Mouse (Mus musculus) embryonic facial prominence, embryonic 14.5 days (tissue): ENCODE measurements at regions not wholly inside any gene's neighbourhood (a gene's known extent, or its start where the extent isn't known, plus 50 kb on each side); places are given as distances from the start of the nearest gene placed in this dataset.
A peak's percentile ranks its signal among the peaks of the same experiment; 100 is the strongest.

Experiments used
- ATAC-seq: fragments of 200-750 bp; cut with Nextera tagmentation; 2 replicates; pipeline ENCODE4 v1.8.0; 2017; ENCODE audit warnings: low read depth, moderate number of reproducible peaks, moderate TSS enrichment
- DNase-seq: peaks from one replicate; pipeline ENCODE4 v3.0.0-alpha.2; 2015; ENCODE audit warnings: low spot score
- H3K27ac ChIP-seq: fragments of 300-500 bp; sonication (generic); replicated peaks from 2 replicates; pipeline ENCODE4 v1.5.1; 2014; ENCODE audit warnings: low read depth, mild to moderate bottlenecking, low read length, moderate library complexity
- H3K27me3 ChIP-seq: fragments of 300-500 bp; sonication (generic); replicated peaks from 2 replicates; pipeline ENCODE4 v1.6.1; 2014; ENCODE audit warnings: low read length; ENCODE audit not compliant: control insufficient read depth, insufficient read depth
- H3K36me3 ChIP-seq: fragments of 300-500 bp; sonication (generic); 2 replicates; pipeline ENCODE4 v1.6.1; 2014; ENCODE audit warnings: low read length, mixed read lengths; ENCODE audit not compliant: control insufficient read depth, insufficient read depth
- H3K4me1 ChIP-seq: fragments of 300-500 bp; sonication (generic); 2 replicates; pipeline ENCODE4 v1.6.1; 2014; ENCODE audit warnings: antibody characterized with exemption, low read length; ENCODE audit not compliant: control insufficient read depth, insufficient read depth
- H3K4me2 ChIP-seq: fragments of 300-500 bp; sonication (generic); 2 replicates; pipeline ENCODE4 v1.6.1; 2014; ENCODE audit warnings: low read depth, mild to moderate bottlenecking, low read length, moderate library complexity, mixed read lengths
- H3K4me3 ChIP-seq: fragments of 300-500 bp; sonication (generic); 2 replicates; pipeline ENCODE4 v1.5.1; 2014; ENCODE audit warnings: low read depth, mild to moderate bottlenecking, low read length
- H3K9ac ChIP-seq: fragments of 300-500 bp; sonication (generic); 2 replicates; pipeline ENCODE4 v1.6.1; 2014; ENCODE audit warnings: low read depth, mild to moderate bottlenecking, low read length, moderate library complexity, mixed read lengths
- H3K9me3 ChIP-seq: fragments of 300-500 bp; sonication (generic); 2 replicates; pipeline ENCODE4 v1.6.1; 2016; ENCODE audit warnings: low read length; ENCODE audit not compliant: control insufficient read depth
- WGBS: fragments of 180-500 bp; shearing (Covaris S2); extraction: QIAGEN DNeasy Blood & Tissue Kit; methylation state at CpG from one replicate; pipeline ENCODE4 v1.1.7; 2014; 5-methylcytosine and 5-hydroxymethylcytosine counted together

DNA sequence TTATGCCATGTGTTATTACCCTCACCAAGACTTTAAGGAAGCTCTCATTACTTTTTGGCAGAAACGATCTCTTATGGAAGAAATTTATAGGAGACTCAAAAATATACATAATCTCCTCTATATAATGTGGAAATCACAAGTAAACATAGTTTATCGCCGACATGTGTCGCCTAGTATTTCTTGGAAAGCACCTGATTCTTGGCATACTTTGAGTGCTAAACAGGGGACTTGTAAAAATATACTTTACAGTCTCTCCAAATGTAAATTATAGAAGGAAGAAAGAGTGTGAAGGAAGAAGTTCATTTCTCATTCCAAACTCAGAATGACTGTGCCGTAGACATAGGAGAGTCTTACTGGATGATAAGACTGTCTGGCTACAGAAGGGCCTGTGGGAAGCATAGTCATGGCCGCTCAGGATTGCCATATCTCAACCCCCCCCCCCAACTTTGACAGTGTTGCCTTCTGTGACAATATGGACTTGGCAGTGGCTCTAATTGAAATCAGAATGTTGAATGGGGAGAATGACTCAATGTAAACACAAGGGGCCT, 102.3 kb downstream of the Gm815 start:
- Histone ChIP-seq H3K9me3 (no peaks in the 10 kb centered on the region), H3K36me3 (no peaks in the 10 kb centered on the region), H3K9ac (no peak overlapping the region), H3K27ac (no peak overlapping the region), H3K4me1 (no peaks in the 10 kb centered on the region), H3K4me2 (no peak overlapping the region), H3K4me3 (no peak overlapping the region), H3K27me3 (no peaks in the 10 kb centered on the region)
- WGBS: 75% methylated on average over 6 of the region's 6 CpGs
- ATAC-seq (no peak), DNase-seq (no peak)

DNA sequence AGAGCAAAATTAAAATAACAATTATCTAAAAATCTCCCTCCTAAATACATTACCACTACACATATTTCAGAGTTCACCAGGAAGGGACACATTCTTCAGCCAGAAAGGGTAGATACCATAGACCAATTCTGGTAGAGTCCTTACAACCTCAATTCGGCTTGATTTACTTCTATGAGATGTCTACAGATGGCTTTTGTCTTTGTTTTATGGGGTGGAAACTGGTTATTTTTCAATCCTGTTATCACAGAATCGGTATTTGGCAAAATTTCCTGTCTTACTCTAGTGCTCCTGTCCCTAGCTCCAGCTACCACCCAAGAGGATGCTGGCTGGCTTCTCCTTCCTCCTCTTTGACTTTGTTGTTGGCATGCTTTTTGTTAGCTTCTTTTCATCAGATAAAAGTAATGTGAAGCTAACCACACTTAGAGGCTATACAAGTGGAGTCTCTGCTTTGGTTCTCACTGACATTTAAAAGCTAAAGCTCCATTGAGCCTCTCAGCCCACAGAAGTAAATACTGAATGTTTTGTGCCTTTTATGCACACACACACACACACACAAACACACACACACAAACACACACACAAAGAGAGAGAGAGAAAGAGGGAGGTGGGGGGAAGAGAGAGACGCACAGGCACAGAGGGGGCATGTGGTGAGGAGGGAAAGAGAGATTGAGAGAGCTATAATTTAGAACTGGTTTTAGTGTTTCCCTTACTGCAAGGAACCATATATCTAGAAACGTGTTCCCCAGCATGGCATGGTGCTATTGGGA, 109.1 kb downstream of the Gm815 start:
- Histone ChIP-seq H3K27ac (no peak overlapping the region), H3K9ac (no peak overlapping the region), H3K9me3 (no peaks in the 10 kb centered on the region), H3K36me3 (no peaks in the 10 kb centered on the region), H3K4me1 (no peaks in the 10 kb centered on the region), H3K4me3 (no peak overlapping the region), H3K4me2 (no peak overlapping the region), H3K27me3 (no peaks in the 10 kb centered on the region)
- no peak for ATAC-seq
- DNase-seq: no peak
- WGBS: 72% methylated on average over 4 of the region's 4 CpGs

DNA sequence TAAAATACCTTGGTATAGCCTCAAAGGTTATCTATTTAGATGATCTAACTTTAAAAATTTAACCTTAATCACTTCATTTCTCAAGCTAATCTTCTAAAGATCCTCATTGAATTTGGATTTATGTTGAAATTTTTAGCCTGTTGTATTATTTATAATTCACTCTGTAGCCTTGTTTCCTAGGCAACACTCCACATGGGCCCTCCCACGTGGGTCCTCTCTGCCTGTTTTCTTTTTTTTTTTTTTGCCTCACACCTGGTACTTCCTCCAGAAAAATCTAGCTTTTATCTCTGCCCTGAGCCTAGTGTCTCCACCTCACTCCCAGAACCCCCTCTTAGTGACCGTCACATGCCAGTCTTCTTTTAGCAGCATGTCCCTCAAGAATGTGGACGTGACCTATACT, 113.9 kb downstream of the Gm815 start:
- no peak overlapping the region for H3K9ac ChIP-seq
- H3K9me3 ChIP-seq: no peaks in the 10 kb centered on the region
- 70% methylated on average over 3 of the region's 3 CpGs for WGBS
- DNase-seq (no peak), ATAC-seq (no peak)
- H3K27ac ChIP-seq: no peak overlapping the region
- H3K4me3 ChIP-seq: no peak overlapping the region
- H3K4me2 ChIP-seq: no peak overlapping the region
- no peaks in the 10 kb centered on the region for H3K36me3 ChIP-seq
- H3K4me1 ChIP-seq: no peaks in the 10 kb centered on the region
- no peaks in the 10 kb centered on the region for H3K27me3 ChIP-seq

DNA sequence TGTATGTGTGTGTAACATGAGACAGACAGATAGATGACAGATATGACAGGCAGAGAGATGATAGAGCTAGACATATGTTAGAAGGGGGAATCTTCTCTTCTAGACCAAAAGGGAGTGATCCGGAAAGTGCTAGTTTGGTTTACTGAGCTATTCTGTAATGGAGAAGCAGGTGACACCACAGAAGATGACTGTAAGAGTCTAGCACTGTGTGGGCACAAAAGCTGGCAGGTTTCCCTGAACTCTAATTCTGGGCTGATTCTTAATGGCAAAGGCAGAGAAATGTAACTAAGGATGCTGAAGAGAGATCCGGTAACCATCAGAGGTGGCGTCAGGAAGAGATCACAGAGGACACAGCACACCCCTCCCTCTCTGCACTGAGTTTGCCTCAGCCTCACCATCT, 136.2 kb downstream of the Gm815 start:
- DNase-seq: no peak
- H3K9ac ChIP-seq: no peak overlapping the region
- H3K4me2 ChIP-seq: no peak overlapping the region
- H3K27me3 ChIP-seq: no peaks in the 10 kb centered on the region
- H3K4me3 ChIP-seq: no peak overlapping the region
- WGBS: 92% methylated on average over 3 of the region's 3 CpGs
- no peak overlapping the region for H3K27ac ChIP-seq
- no peaks in the 10 kb centered on the region for H3K36me3 ChIP-seq
- ATAC-seq: no peak
- H3K4me1 ChIP-seq: no peaks in the 10 kb centered on the region
- H3K9me3 ChIP-seq: no peaks in the 10 kb centered on the region

DNA sequence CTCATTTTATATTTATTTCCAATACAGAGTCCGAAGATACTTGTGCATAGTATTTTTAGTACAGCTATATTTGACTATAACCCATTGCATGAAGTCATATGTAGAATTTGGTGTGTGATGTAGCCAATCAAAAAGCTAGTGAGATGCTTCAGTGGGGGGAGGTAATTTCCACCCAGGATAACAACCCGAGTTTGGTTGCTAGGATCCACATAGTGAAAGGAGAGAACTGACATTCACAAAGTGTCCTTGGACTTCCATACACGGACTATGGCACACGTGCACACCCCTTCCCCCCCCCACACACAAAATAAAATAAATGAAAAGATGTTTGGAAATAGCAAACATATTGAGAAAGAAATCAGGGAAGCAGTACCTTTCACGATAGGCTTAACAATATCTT, 137.2 kb downstream of the Gm815 start:
- Histone ChIP-seq H3K36me3 (no peaks in the 10 kb centered on the region), H3K27ac (no peak overlapping the region), H3K27me3 (no peaks in the 10 kb centered on the region), H3K4me3 (no peak overlapping the region), H3K4me1 (no peaks in the 10 kb centered on the region), H3K4me2 (no peak overlapping the region), H3K9me3 (no peaks in the 10 kb centered on the region), H3K9ac (no peak overlapping the region)
- WGBS: 84% methylated on average over 5 of the region's 5 CpGs
- ATAC-seq (no peak), DNase-seq (no peak)

GRCm38 (mm10) chr19:27028834-27029233, 143.2 kb downstream of the Gm815 start:
- Histone ChIP-seq H3K9ac (no peak overlapping the region), H3K4me3 (no peak overlapping the region), H3K4me1 (no peaks in the 10 kb centered on the region), H3K27me3 (no peaks in the 10 kb centered on the region), H3K36me3 (no peaks in the 10 kb centered on the region), H3K27ac (no peak overlapping the region), H3K4me2 (no peak overlapping the region), H3K9me3 (no peaks in the 10 kb centered on the region)
- WGBS: 100% methylated on average over 1 of the region's 1 CpGs
- no peak for DNase-seq
- no peak for ATAC-seq

- no peak overlapping the region for H3K4me2 ChIP-seq
- H3K4me3 ChIP-seq: no peak overlapping the region
- ATAC-seq: no peak
- no peak overlapping the region for H3K9ac ChIP-seq
- no peaks in the 10 kb centered on the region for H3K4me1 ChIP-seq
- no peak overlapping the region for H3K27ac ChIP-seq
- H3K36me3 ChIP-seq: no peaks in the 10 kb centered on the region
- H3K27me3 ChIP-seq: no peaks in the 10 kb centered on the region
- DNase-seq: peak; percentile 14
- H3K9me3 ChIP-seq: no peaks in the 10 kb centered on the region
- 70% methylated on average over 7 of the region's 7 CpGs for WGBS
These were observed 145.5 kb downstream of the Gm815 start for GRCm38 (mm10) chr19:27031030-27031700.

DNA sequence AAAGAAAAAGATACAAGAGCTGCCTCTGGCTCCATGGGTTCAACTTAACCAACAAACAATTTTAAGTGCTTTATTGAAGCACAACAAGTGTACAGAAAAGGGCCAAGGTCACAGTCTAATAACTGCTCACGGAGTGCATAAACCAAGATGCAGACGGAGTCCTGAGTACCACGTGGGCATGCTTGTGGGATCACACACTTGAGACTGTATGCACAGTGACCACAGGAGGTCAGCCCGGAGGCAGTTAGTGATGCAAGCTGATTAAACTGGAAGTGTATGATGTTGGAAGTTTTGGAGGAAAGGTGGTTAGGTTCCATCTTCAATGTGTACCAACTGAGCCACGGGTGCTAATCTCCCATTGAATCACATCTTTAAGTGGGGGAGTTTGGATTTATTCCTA, 146.9 kb downstream of the Gm815 start:
- no peaks in the 10 kb centered on the region for H3K9me3 ChIP-seq
- H3K4me1 ChIP-seq: no peaks in the 10 kb centered on the region
- DNase-seq: peak; percentile 40
- no peak overlapping the region for H3K9ac ChIP-seq
- 68% methylated on average over 5 of the region's 5 CpGs for WGBS
- H3K4me2 ChIP-seq: no peak overlapping the region
- no peak overlapping the region for H3K27ac ChIP-seq
- H3K4me3 ChIP-seq: no peak overlapping the region
- ATAC-seq: no peak
- H3K36me3 ChIP-seq: no peaks in the 10 kb centered on the region
- no peaks in the 10 kb centered on the region for H3K27me3 ChIP-seq

- WGBS: 23% methylated on average over 3 of the region's 3 CpGs
- Histone ChIP-seq H3K4me2 (no peak overlapping the region), H3K4me3 (no peak overlapping the region), H3K4me1 (no peaks in the 10 kb centered on the region), H3K36me3 (no peaks in the 10 kb centered on the region), H3K27me3 (no peaks in the 10 kb centered on the region), H3K9ac (no peak overlapping the region), H3K9me3 (no peaks in the 10 kb centered on the region), H3K27ac (no peak overlapping the region)
- ATAC-seq: no peak
- DNase-seq: no peak
These were observed 152.6 kb downstream of the Gm815 start for GRCm38 (mm10) chr19:27038298-27038697.
